Mouse (Mus musculus): Measurements from ENCODE around the gene Lnpep. TPM values are rescaled to one million over a fixed set of nuclear protein-coding genes. Genes with fewer than 3 reads are reported as not detected.

Lnpep gene
- polyA plus RNA-seq, 1 experiment from 2014 or later = 12.7 TPM

DNA sequence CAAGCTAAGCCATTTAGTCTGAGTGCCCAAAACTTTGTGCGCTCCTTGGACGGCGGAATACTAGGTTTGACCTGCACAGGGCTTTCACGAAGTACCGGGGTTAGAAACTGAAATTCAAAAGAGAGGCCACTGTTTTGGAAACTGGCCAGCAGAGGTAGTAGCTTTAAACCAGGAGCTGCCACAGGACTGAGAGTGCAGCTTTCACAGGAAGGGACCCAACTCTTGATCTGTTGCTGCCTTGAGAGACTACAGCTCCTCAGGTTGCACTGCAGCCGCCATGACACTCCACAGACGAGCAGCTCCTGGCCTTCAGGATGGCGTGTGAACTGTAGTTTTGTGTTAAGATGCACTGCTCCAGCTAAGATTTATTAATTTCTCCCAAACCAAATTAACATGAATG is 132.7 kb downstream of the Lnpep start:
- no peaks in the 10 kb centered on the region for H3K9me3 ChIP-seq (replicated peaks; ENCODE audit: control insufficient read depth, low read length)
- no peaks in the 10 kb centered on the region for H3K36me3 ChIP-seq (ENCODE audit: control insufficient read depth, insufficient read depth)
- ATAC-seq (replicated peaks; ENCODE audit: extremely low read depth, insufficient read depth, low FRiP score) = no peak
- no peak overlapping the region for H3K27ac ChIP-seq (ENCODE audit: low read length)
- H3K4me2 ChIP-seq (ENCODE audit: low read depth, low read length) = no peak overlapping the region
- H3K4me3 ChIP-seq (ENCODE audit: low read length) = no peak overlapping the region
- 83% methylated on average over 8 of the region's 8 CpGs for whole genome bisulfite sequencing
- H3K9ac ChIP-seq (ENCODE audit: low read length) = no peak overlapping the region
- H3K27me3 ChIP-seq (ENCODE audit: control insufficient read depth, insufficient read depth, low read length) = no peaks in the 10 kb centered on the region
- H3K4me1 ChIP-seq (ENCODE audit: control insufficient read depth, insufficient read depth, low read length) = no peaks in the 10 kb centered on the region

DNA sequence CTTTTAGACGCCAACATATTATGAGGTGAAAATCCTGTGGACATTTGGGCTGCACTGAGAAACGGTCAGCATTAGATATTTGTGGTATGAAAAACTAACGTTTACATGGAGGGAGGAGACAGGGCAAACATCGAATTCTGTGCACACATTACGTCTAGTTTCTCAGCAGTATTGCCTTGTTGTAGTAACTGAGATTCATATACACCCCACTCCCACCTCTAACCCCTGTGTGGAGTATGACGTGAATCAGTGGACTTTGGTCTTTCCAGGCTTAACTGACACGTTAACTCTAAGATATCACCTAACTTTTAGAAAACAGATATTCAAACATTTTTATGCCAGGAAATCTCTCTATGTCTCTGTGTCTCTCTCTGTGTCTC is 133.2 kb downstream of the Lnpep start:
- 62% methylated on average over 7 of the region's 7 CpGs for WGBS
- no peaks in the 10 kb centered on the region for H3K27me3 ChIP-seq (ENCODE audit: control insufficient read depth, insufficient read depth, low read length)
- no peaks in the 10 kb centered on the region for H3K4me1 ChIP-seq (ENCODE audit: control insufficient read depth, insufficient read depth, low read length)
- H3K4me2 ChIP-seq (ENCODE audit: low read depth, low read length) = no peak overlapping the region
- no peak for ATAC-seq (replicated peaks; ENCODE audit: extremely low read depth, insufficient read depth, low FRiP score)
- no peak overlapping the region for H3K4me3 ChIP-seq (ENCODE audit: low read length)
- no peaks in the 10 kb centered on the region for H3K36me3 ChIP-seq (ENCODE audit: control insufficient read depth, insufficient read depth)
- H3K9me3 ChIP-seq (replicated peaks; ENCODE audit: control insufficient read depth, low read length) = no peaks in the 10 kb centered on the region
- no peak overlapping the region for H3K27ac ChIP-seq (ENCODE audit: low read length)
- no peak overlapping the region for H3K9ac ChIP-seq (ENCODE audit: low read length)

DNA sequence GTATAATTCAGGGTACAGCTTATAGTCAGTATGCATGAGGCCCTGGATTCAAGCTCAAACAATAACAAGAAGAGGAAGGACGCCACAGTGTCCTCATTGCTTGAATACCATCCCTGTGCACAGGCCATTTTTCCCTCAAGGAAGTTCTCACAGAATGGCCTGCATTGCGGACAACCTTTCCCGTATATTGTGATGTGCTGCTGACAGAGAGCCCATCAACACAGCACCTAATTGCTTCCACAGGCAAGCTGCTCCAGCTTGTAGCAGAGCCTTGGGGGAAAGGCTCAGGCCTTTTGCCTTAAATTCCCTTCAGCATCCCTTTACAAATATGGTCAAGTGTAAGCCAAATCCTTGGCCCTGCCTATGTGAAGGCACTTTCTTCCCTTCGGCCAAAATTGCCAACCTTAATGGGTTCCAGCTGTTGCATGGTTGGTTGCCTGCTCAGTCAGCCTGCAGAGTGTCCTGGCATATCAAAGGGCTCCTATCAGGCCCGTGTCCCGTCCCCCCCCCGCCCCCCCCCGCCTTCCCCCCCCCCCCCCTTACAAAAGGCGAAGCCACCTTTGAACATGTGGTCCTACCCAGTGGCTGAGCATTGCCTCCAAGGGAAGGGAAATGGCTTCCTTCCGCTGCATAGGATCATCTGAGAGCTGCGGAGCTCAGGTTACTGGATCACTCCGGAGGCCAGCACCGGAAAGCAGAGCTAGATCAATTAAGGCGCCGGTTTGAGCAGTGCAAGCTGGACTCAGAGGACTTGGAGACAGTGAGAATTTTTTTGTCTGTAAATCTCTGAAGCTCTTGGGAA is 133.8 kb downstream of the Lnpep start:
- no peak overlapping the region for H3K4me2 ChIP-seq (ENCODE audit: low read depth, low read length)

DNA sequence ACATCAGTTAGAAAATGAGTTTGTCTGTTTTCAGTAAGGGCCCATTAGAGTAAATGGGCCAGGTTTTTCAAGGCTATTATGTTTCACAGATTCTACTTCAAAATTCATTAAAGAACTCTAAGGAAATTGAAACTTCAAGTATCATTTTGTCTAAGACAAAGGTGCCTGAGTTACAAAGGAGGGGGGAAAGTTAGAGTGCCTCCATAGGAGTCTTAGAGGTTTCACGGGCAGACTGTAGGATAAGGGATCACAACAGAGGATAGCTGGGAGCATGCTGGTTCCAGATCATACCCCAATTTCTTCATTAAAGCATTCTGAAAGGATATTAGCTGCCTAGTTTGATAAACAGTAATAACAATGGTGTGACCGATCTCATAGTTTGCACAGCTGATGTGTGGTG is 139.1 kb downstream of the Lnpep start:
- H3K4me2 ChIP-seq (ENCODE audit: low read depth, low read length) = no peak overlapping the region
- H3K27me3 ChIP-seq (ENCODE audit: control insufficient read depth, insufficient read depth, low read length) = no peaks in the 10 kb centered on the region
- no peaks in the 10 kb centered on the region for H3K36me3 ChIP-seq (ENCODE audit: control insufficient read depth, insufficient read depth)
- H3K27ac ChIP-seq (ENCODE audit: low read length) = no peak overlapping the region
- WGBS = 63% methylated on average over 2 of the region's 2 CpGs
- no peak for ATAC-seq (replicated peaks; ENCODE audit: extremely low read depth, insufficient read depth, low FRiP score)
- H3K9me3 ChIP-seq (replicated peaks; ENCODE audit: control insufficient read depth, low read length) = no peaks in the 10 kb centered on the region
- no peaks in the 10 kb centered on the region for H3K4me1 ChIP-seq (ENCODE audit: control insufficient read depth, insufficient read depth, low read length)
- no peak overlapping the region for H3K9ac ChIP-seq (ENCODE audit: low read length)
- H3K4me3 ChIP-seq (ENCODE audit: low read length) = no peak overlapping the region

More for the DNA sequence above, 133.8 kb downstream of the Lnpep start:
- Histone ChIP-seq H3K4me3 (ENCODE audit: low read length) (no peak overlapping the region), H3K9me3 (replicated peaks; ENCODE audit: control insufficient read depth, low read length) (no peaks in the 10 kb centered on the region), H3K27me3 (ENCODE audit: control insufficient read depth, insufficient read depth, low read length) (no peaks in the 10 kb centered on the region), H3K27ac (ENCODE audit: low read length) (no peak overlapping the region), H3K36me3 (ENCODE audit: control insufficient read depth, insufficient read depth) (no peaks in the 10 kb centered on the region), H3K9ac (ENCODE audit: low read length) (no peak overlapping the region), H3K4me1 (ENCODE audit: control insufficient read depth, insufficient read depth, low read length) (no peaks in the 10 kb centered on the region)
- 43% methylated on average over 13 of the region's 15 CpGs for WGBS
- no peak for ATAC-seq (replicated peaks; ENCODE audit: extremely low read depth, insufficient read depth, low FRiP score)

Other genes with a start within 250 kb of the Lnpep start
- gene Lix1, start 222.4 kb downstream of the Lnpep start, polyA plus RNA-seq (2015; fragmentation: Nextera tagmentation; extraction: Ambion mirVana) = 2.7 and 3.7 TPM in 2 replicates
- gene Vmn2r90, start 78.7 kb upstream of the Lnpep start, polyA plus RNA-seq (2015; fragmentation: Nextera tagmentation; extraction: Ambion mirVana) = not detected in 2 replicates
- gene Spaca6, start 202.1 kb upstream of the Lnpep start, polyA plus RNA-seq (2015; fragmentation: Nextera tagmentation; extraction: Ambion mirVana) = 17.4 and 23.6 TPM in 2 replicates
- 0.98 and 1.2 TPM in 2 replicates for gene Has1, start 230.2 kb upstream of the Lnpep start, polyA plus RNA-seq (2015; fragmentation: Nextera tagmentation; extraction: Ambion mirVana)

Data from heart, embryonic 16.5 days (tissue).